Mouse (Mus musculus): Measurements from ENCODE around the gene Gsg1l.
A peak's percentile ranks its signal among the peaks of the same experiment; 100 is the strongest.

The Gsg1l gene

GRCm38 (mm10) chr7:125979591-125979990, 102.6 kb downstream of the Gsg1l start:
- DNase-seq, result no peak

GRCm38 (mm10) chr7:125976695-125977094, 105.5 kb downstream of the Gsg1l start:
- DNase-seq, result no peak

- DNase-seq, result no peak
These were observed 106.8 kb downstream of the Gsg1l start for GRCm38 (mm10) chr7:125975414-125975813.

GRCm38 (mm10) chr7:125973874-125974273, 108.3 kb downstream of the Gsg1l start:
- no peak for DNase-seq

GRCm38 (mm10) chr7:125972776-125973175, 109.4 kb downstream of the Gsg1l start:
- no peak for DNase-seq

- DNase-seq, result no peak
These were observed 110.0 kb downstream of the Gsg1l start for GRCm38 (mm10) chr7:125972174-125972672.

GRCm38 (mm10) chr7:125969076-125969475, 113.1 kb downstream of the Gsg1l start:
- DNase-seq, result no peak

GRCm38 (mm10) chr7:125966402-125967261, 115.6 kb downstream of the Gsg1l start:
- no peak for DNase-seq

GRCm38 (mm10) chr7:125964087-125964607, 118.1 kb downstream of the Gsg1l start:
- DNase-seq, result no peak

- peak; percentile 38 for DNase-seq
These were observed 122.7 kb downstream of the Gsg1l start for GRCm38 (mm10) chr7:125959294-125960048.

GRCm38 (mm10) chr7:125958856-125959255, 123.4 kb downstream of the Gsg1l start:
- no peak for DNase-seq

- no peak for DNase-seq
These were observed 127.2 kb downstream of the Gsg1l start for GRCm38 (mm10) chr7:125954994-125955393.

GRCm38 (mm10) chr7:125954356-125954878, 127.8 kb downstream of the Gsg1l start:
- DNase-seq, result no peak

- peak; percentile 17 for DNase-seq
These were observed 128.4 kb downstream of the Gsg1l start for GRCm38 (mm10) chr7:125953844-125954243.

- DNase-seq, result no peak
These were observed 130.3 kb downstream of the Gsg1l start for GRCm38 (mm10) chr7:125951911-125952310.

- DNase-seq, result no peak
These were observed 133.2 kb downstream of the Gsg1l start for GRCm38 (mm10) chr7:125948973-125949372.

- no peak for DNase-seq
These were observed 136.3 kb downstream of the Gsg1l start for GRCm38 (mm10) chr7:125945915-125946314.

- no peak for DNase-seq
These were observed 137.6 kb downstream of the Gsg1l start for GRCm38 (mm10) chr7:125944631-125945030.

GRCm38 (mm10) chr7:125943511-125943910, 138.7 kb downstream of the Gsg1l start:
- DNase-seq, result no peak

GRCm38 (mm10) chr7:125942365-125943090, 139.7 kb downstream of the Gsg1l start:
- DNase-seq, result no peak

GRCm38 (mm10) chr7:125934319-125934718, 147.9 kb downstream of the Gsg1l start:
- DNase-seq, result no peak

Data from liver (tissue).